Mouse (Mus musculus): Measurements from ENCODE around the gene Cfap57.

Cfap57 gene

DNA sequence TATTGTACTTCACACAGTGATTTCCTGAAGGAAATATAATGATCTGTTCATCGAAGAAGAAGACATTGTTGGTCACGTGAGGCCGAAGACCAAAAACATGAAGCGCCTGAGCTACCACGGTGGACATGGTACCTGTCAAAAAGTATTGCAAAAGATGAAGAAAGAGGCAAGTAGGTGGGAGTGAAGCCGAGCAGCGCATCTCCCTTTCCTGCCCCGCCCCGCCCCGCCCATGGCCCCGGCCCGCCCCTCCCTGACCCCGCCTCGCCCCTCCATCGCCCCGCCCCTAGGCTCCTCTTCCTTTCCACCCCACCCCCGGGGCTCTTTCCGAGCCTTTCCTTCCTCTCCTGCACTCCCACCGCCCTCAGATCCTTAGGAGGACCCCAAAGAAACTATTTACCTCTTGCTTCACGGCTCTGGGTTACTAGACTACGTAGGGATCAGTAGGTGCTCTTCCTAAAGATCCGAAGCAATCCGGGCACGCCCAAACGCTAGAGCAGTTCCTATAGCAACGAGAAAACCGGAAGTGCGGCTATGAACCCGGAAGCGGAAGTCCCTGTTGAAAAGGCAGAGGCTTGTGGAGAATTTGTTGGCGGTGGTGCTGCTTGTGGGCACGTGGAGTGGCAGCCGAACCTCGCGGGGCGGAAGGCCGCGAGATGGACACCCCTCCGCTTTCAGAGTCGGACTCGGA lies at the start of gene Cfap57, which contains the start of gene Ebna1bp2:
TSS of gene Cfap57 (minus strand) at position 499 of the 688 bp plus-strand sequence.
TSS of gene Ebna1bp2 (plus strand) at position 521 of the 688 bp plus-strand sequence.
- peak; percentile 86 for DNase-seq (ENCODE audit: low read depth, low spot score)

GRCm38 (mm10) chr4:118658652-118659051 lies 38.1 kb upstream of the Cfap57 start, which contains the start of gene Olfr62:
TSS of gene Olfr62 (plus strand) at chr4:118658952.
- no peak for DNase-seq (ENCODE audit: low read depth, low spot score)

DNA sequence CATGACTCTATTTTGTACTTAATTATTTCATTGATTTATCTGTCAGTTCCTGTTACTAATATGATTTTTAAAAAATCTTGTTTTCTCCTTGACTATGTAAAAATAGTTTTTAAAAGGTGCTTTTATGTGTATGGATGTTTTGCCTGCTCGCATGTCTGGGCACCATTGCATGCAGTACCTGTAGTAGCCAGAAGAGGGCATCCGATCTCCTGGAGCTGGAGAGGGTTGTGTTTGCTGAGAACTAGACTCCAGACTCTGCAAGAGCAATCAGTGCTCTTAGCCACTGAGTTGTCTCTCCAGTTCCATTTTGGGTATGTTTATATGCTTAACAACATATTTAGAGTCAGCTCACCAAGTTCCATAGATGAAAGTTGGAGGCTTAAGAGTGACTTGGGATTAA lies 24.7 kb upstream of the Cfap57 start:
- DNase-seq (ENCODE audit: low read depth, low spot score): peak; percentile 59

- no peak for DNase-seq (ENCODE audit: low read depth, low spot score)
These were observed 22.0 kb upstream of the Cfap57 start for GRCm38 (mm10) chr4:118642346-118643190.

DNA sequence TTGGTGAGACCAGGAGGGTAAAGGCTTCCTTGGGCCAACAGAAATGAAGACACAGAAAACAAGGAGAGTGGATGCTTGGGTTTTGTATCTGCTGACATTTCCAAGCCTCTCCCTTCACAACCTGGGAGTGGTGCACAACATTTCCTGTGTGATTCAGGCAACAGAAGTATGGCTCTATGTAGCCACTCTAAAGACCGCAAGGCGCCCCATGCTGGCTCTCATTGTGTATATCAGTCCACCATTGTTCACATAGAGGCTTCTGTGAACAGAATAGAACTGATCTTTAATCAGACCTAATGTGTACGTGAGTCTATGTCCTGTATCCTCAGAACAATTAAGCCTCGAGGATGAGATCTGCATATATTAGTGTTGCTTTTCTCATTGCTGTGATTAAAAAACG lies 9.7 kb upstream of the Cfap57 start:
- no peak for DNase-seq (ENCODE audit: low read depth, low spot score)

DNA sequence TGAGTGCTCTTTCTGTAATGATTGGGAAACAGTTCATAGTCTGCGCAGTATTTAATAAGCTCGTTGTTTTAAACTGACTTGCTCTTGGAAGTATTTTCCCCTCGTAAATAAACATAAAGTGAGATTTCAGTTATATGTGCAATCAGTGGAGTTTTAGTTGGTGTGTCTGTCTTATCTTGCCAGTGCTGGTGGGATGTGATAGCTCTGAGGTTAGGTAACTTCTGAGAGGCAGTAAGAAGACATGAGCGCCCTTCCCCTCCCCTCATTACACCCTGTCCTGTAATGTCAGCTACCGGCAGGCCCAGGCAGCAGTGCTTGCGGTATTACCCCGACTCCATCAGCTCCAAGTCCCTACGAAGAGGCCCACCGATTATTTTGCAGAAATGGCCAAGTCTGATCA lies 1.2 kb upstream of the Cfap57 start:
- no peak for DNase-seq (ENCODE audit: low read depth, low spot score)

- DNase-seq (ENCODE audit: low read depth, low spot score): no peak
These were observed 367 bp upstream of the Cfap57 start for GRCm38 (mm10) chr4:118620967-118621320.

GRCm38 (mm10) chr4:118615412-118615811 lies 5.2 kb downstream of the Cfap57 start:
- no peak for DNase-seq (ENCODE audit: low read depth, low spot score)

- peak; percentile 11 for DNase-seq (ENCODE audit: low read depth, low spot score)
These were observed 8.0 kb downstream of the Cfap57 start for GRCm38 (mm10) chr4:118612619-118613018.

DNA sequence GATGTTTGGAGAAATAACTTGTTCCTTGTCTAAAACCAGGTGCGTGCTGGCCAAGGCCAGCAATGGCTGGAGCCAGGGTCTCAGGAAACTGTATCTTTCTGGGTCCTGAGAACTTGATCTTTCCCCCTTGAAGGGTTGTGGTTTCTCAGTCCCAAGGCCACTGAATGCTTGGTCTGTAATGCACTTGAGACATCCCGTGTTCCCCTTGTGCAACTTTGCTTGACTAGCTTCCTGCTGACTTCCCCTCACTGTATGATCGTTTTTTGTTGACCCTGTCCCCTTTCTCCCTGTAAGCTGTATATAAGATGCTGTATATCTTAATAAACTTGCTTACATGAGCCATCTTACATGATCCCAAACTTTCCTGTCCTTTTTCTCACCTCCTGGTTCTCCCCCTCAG lies 10.7 kb downstream of the Cfap57 start:
- no peak for DNase-seq (ENCODE audit: low read depth, low spot score)

DNA sequence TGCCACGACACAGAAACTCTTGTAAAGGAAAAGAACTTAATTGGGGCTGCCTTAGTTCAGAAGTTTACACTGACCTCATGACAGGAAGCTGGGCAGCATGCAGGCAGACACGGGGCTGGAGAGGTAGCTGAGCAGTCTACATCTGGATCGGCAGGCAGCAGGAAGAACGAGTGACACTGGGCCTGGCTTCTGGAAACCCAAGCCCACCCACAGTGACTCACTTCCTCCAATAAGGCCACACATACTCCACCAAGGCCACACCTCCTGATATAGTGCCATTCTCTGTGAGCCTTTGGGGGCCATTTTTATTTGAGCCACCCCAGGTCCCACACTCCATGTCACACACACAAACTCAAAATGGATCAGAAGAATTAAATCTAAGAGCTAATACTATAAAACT lies 16.5 kb downstream of the Cfap57 start:
- no peak for DNase-seq (ENCODE audit: low read depth, low spot score)

DNA sequence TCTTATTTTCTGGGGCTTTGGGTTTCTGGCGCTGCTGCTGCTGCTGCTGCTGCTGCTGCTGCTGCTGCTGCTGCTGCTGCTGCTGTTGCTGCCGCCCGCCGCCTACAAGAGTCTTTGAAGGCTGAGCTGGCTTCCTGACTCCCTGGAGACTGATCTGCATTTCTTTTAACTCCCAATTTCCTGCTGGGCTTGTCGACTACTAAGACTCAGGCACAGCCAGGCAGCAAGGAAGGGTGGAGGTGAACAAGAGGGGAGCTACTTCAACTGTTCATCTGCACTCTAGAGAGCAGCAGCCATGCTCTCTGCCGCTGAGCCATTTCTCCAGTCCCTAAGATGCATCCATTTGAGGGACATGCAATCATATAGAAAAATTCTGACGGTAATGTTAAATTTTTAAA lies 30.8 kb downstream of the Cfap57 start:
- no peak for DNase-seq (ENCODE audit: low read depth, low spot score)

DNA sequence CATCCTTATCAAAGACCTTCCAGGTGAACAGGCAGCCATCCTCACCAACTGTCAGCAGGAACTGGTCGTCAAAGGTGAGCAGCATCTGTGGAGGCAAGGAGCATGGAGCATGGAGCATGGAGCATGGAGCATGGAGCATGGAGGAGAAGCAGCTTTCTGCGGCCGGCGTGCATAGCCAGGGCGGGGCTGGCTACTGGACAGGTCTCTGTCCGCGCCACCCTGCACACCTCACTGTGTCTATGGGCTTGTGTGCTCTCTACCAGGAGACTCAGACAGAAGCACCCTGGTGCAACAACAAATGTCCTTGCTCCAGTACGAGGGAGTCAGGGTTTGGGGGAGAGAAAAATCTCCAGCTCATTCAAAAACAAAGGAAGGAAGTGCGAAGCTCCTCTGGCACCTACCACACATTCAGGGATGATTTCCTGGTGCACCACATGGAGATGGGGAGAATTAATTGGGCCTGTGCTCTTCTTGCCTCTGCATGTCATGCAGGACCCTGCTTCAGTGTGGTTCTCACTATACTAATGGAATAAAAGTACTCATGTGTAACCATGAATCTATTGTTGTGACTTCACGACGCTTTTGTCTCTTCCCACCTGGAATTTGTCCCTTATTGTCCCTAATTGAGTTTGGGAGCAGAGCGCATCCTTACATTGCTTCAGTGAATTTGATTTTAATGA lies 31.4 kb downstream of the Cfap57 start:
- DNase-seq (ENCODE audit: low read depth, low spot score): no peak

- no peak for DNase-seq (ENCODE audit: low read depth, low spot score)
These were observed 37.9 kb downstream of the Cfap57 start for GRCm38 (mm10) chr4:118582629-118583028.

DNA sequence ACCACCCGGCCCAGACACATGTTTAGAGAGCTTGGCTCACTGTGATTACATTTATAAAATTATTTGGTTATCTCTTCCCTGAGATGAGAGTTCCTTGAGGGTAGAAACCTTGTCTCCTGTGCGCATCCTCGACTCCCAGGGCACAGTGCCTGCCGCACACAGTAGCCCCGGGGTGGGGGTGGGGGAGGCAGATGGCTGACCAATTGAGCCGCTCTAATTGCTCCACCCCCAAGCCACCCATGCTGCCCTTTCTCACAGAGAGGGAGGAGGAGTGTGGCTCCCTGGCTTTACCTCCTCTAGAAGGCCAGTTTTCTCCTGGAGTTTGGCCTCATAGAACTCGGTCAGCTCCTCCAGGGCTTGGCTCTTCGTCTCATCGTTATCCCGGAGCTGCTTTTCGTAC lies 39.1 kb downstream of the Cfap57 start:
- DNase-seq (ENCODE audit: low read depth, low spot score): no peak

GRCm38 (mm10) chr4:118579313-118579712 lies 41.3 kb downstream of the Cfap57 start:
- DNase-seq (ENCODE audit: low read depth, low spot score): no peak

DNA sequence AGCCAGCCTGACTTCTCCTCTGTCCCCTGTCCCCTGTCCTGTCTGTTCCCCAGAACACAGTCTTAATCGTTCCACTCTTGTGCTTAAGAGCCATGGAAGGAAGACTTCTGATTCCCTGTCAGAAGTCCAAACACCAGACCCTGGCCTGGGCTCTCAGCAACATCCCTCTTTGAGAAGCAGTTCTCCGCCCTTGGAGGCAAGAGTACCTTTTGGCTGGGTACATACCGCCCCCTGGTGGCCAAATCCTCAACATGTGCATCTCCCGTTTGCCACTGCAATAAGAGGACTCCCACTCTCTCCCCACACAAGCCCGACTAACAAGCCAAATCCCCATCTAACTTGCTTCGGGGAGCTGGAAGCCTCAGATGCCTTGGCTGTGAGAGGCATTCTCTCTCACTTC lies 44.5 kb downstream of the Cfap57 start:
- peak; percentile 81 for DNase-seq (ENCODE audit: low read depth, low spot score)

GRCm38 (mm10) chr4:118571441-118571840 lies 49.1 kb downstream of the Cfap57 start:
- DNase-seq (ENCODE audit: low read depth, low spot score): no peak

DNA sequence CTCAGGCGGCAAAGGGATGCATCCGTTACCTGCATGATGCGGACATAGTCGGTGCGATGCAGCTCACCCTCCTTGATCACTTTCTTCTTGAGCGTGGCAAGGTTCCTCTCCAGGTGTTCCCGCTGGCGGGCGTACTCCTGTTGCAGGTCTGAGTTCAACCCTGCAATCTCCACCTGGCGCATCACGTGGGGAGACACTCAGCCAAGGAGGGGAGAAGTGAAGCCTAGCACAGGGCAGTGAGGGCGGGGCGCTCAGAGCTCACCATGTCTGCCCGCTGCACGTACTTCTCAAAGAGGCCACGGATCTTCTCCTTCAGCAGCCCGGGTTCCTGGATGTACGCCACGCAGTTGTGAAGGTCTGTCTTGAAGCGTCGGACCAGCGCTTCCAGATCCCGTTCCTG lies 51.3 kb downstream of the Cfap57 start:
- DNase-seq (ENCODE audit: low read depth, low spot score): no peak

DNA sequence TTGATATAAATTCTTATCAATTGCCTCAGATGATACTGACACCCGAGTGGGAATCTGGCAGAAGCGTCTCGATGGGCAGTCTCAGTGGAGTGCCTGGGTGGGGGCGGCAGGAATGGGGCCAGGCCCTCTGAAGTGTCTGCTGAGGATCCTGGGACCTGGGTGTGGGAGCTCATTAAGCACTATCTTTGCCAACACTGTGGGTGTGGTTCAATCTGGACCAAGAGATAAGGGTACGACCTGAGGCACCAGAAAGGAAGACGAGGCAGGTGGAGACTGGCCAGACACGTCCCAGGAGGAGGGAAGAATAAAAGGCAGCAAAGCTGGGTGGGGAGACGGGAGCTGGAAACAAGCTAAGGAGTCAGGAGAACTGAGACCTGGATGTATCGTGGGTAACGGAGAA lies 51.9 kb downstream of the Cfap57 start:
- DNase-seq (ENCODE audit: low read depth, low spot score): no peak

DNA sequence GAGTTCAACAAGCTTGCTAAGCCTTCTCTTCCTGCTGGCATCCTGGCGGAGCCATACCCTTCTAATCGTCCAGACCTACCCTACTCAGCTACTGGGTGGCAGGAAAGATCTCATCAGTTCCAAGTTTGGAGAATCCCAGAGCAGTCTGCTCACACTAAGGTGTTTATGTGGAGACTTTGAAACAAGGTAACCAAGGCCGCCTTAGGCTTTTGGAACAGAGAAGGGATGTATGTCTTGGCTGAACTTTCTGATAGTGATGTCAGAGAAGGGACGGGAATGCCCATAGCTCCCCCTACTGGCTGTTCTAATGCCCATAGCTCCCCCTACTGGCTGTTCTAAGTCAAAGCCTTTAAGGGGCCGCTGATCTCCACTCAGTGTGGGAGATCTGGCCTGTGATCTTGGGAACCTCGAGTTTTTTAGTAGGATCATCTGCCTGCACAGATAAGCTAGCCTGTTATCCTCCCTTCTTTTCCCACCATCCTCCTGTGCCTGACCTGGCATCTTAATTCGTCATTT lies 54.4 kb downstream of the Cfap57 start:
- DNase-seq (ENCODE audit: low read depth, low spot score): peak; percentile 61

- no peak for DNase-seq (ENCODE audit: low read depth, low spot score)
These were observed 55.7 kb downstream of the Cfap57 start for GRCm38 (mm10) chr4:118564926-118565279.

All from embryo, embryonic 11.5 days (tissue).